Mouse (Mus musculus): ENCODE measurements around the gene Gm28048. TPM values are rescaled to one million over a fixed set of nuclear protein-coding genes. Genes with fewer than 3 reads are reported as not detected.

Gm28048 gene
- total RNA-seq, 2 experiments from 2014 or later: 9.5 to 14.7 TPM

DNA sequence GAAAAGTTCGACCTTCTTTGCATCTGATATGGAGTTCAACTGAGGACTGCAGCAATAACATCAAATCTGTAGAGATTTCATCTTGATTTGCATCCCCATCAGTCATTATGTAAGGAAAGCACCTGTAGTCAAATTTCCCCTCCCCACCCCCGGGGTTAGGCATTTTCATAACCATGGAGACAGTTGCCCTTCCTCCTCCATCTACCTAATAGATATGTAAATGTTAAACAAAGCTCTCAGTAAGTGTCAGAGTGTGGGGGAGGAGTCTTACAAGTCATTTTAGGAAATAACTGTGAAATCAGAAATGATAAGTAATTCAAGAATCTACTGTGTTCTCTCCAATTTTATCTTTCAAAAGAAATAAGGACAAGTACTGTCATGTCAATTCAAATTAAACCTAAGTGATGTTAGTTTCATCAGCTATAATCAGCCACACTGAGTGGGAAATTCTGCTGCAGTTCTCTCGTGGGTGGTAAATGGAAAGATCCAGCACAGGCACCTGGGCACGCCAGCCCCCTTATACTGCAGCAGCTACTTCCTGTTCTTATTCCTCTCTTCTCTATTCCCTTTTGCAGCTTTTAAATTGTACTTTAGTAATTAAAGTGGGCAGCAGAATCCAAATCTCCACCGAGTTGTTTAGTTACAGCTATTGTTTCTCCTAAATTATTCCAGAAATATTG lies 45.3 kb downstream of the Gm28048 start:
- intact Hi-C loops (cut with DNase I): loop anchor here (5.0 kb wide), 1 partner anchor 79 kb away; no protein-coding TSS in a partner anchor
- DNase-seq (ENCODE audit: extremely low spot score in 1 of 2, low spot score in 2 of 2): peak; percentile 15 to 48
- Histone ChIP-seq H3K27ac (no peak overlapping the region), H3K4me3 (no peak overlapping the region)
- TF ChIP-seq CTCF (IDR thresholded peaks at IDR 0.05): no peak

DNA sequence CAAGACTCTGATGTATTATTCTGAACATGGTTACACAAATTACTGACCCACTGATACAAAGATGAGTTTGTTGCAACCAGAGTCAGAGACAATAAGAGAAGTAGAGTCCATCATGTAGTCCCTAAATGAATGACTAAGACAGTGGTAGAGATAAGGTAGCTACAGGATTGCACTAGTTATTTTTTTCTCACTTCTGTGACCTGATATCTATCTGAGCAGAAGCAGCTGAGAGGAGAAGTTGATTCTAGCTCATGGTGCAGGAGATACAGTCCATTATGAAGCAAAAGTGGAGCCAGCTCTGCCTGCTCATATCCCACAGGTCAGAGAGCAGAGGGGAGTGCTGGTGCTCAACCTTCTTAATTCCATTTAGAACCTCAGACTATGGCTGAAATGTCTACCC lies 49.7 kb downstream of the Gm28048 start:
- no peak overlapping the region for H3K4me3 ChIP-seq
- intact Hi-C loops (cut with DNase I): no loop called here
- H3K27ac ChIP-seq: no peak overlapping the region
- no peak for TF ChIP-seq CTCF (IDR thresholded peaks at IDR 0.05)
- no peak for DNase-seq (ENCODE audit: extremely low spot score in 1 of 2, low spot score in 2 of 2)

- no peak overlapping the region for H3K4me3 ChIP-seq
- no peak for DNase-seq (ENCODE audit: extremely low spot score in 1 of 2, low spot score in 2 of 2)
- intact Hi-C loops (cut with DNase I): no loop called here
- no peak overlapping the region for H3K27ac ChIP-seq
- no peak for TF ChIP-seq CTCF (IDR thresholded peaks at IDR 0.05)
These were observed 50.5 kb downstream of the Gm28048 start for GRCm38 (mm10) chr11:22931320-22931905.

GRCm38 (mm10) chr11:22930129-22930528 lies 51.8 kb downstream of the Gm28048 start:
- Histone ChIP-seq H3K4me3 (no peak overlapping the region), H3K27ac (no peak overlapping the region)
- DNase-seq (ENCODE audit: extremely low spot score in 1 of 2, low spot score in 2 of 2): no peak
- no peak for TF ChIP-seq CTCF (IDR thresholded peaks at IDR 0.05)
- intact Hi-C loops (cut with DNase I): no loop called here

- H3K4me3 ChIP-seq: no peak overlapping the region
- no peak for TF ChIP-seq CTCF (IDR thresholded peaks at IDR 0.05)
- no peak overlapping the region for H3K27ac ChIP-seq
- intact Hi-C loops (cut with DNase I): no loop called here
- DNase-seq (ENCODE audit: extremely low spot score in 1 of 2, low spot score in 2 of 2): no peak
These were observed 53.2 kb downstream of the Gm28048 start for GRCm38 (mm10) chr11:22928586-22929169.

DNA sequence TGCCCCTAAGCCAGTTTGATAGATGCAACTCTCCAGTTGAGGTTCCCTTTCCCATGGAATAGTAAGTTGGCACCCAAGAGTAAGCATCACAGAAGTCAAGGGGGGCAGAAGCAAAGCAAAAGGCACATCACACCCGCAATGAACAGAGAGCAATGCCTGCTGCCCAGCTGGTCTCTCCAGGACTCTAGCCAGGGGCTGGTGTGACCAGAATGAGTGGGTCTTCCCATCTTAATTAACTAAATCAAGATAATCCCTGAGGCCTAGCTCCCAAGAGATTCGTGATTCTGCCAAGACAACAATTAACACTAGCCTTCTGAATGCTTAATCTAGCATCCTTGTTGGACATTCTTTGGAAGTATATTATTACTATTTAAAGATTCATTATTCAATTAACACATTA lies 58.3 kb downstream of the Gm28048 start:
- no peak for TF ChIP-seq CTCF (IDR thresholded peaks at IDR 0.05)
- H3K27ac ChIP-seq: no peak overlapping the region
- no peak for DNase-seq (ENCODE audit: extremely low spot score in 1 of 2, low spot score in 2 of 2)
- H3K4me3 ChIP-seq: no peak overlapping the region
- intact Hi-C loops (cut with DNase I): no loop called here

GRCm38 (mm10) chr11:22922546-22922945 lies 59.3 kb downstream of the Gm28048 start:
- Histone ChIP-seq H3K4me3 (no peak overlapping the region), H3K27ac (no peak overlapping the region)
- no peak for TF ChIP-seq CTCF (IDR thresholded peaks at IDR 0.05)
- no peak for DNase-seq (ENCODE audit: extremely low spot score in 1 of 2, low spot score in 2 of 2)
- intact Hi-C loops (cut with DNase I): no loop called here

DNA sequence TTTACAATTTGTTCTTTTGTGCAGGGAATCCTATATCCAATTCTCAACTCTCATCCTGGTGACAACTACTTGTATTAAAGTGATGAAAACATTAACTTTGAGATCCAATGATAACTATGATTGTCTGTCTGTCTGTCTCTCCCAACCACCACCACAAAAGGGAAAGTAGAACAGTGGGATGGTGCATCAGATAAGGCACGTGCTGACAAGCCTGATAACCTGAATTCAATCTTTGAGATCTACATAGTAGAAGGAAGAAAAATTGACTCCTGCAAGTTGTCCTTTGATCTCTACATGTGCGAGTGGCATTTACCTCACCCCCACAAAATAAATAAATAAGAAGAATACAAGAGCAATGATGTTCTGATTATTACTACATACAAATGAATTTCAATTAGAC lies 62.6 kb downstream of the Gm28048 start:
- H3K4me3 ChIP-seq: no peak overlapping the region
- intact Hi-C loops (cut with DNase I): no loop called here

DNA sequence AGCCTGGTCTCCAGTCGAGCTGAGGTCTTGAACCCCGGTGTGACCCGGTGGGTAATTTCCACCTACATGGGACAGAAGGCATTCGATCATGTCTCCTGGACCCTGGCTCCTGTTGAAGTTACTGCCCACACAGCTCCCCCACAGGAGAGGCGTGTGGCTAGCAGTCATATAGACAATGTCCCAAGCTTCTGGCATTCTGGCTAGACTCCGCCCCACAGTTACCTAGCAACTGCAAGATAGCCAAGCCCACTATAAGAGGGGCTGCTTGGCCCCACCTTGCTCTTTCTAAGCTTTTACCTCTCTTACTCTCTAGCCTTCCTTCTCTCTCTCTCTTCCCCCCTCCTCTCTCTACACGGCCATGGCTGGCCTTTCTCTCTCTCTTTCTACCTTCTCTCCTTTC lies 64.1 kb downstream of the Gm28048 start:
- Histone ChIP-seq H3K27ac (no peak overlapping the region), H3K4me3 (no peak overlapping the region)
- no peak for DNase-seq (ENCODE audit: extremely low spot score in 1 of 2, low spot score in 2 of 2)
- no peak for TF ChIP-seq CTCF (IDR thresholded peaks at IDR 0.05)
- intact Hi-C loops (cut with DNase I): no loop called here

More for the DNA sequence above, 62.6 kb downstream of the Gm28048 start:
- no peak overlapping the region for H3K27ac ChIP-seq
- no peak for TF ChIP-seq CTCF (IDR thresholded peaks at IDR 0.05)
- DNase-seq (ENCODE audit: extremely low spot score in 1 of 2, low spot score in 2 of 2): no peak

GRCm38 (mm10) chr11:22913744-22914143 lies 68.1 kb downstream of the Gm28048 start:
- no peak for DNase-seq (ENCODE audit: extremely low spot score in 1 of 2, low spot score in 2 of 2)
- Histone ChIP-seq H3K27ac (no peak overlapping the region), H3K4me3 (no peak overlapping the region)
- intact Hi-C loops (cut with DNase I): no loop called here
- no peak for TF ChIP-seq CTCF (IDR thresholded peaks at IDR 0.05)

GRCm38 (mm10) chr11:22911831-22912230 lies 70.1 kb downstream of the Gm28048 start:
- TF ChIP-seq CTCF (IDR thresholded peaks at IDR 0.05): no peak
- DNase-seq (ENCODE audit: extremely low spot score in 1 of 2, low spot score in 2 of 2): no peak
- intact Hi-C loops (cut with DNase I): no loop called here
- Histone ChIP-seq H3K4me3 (no peak overlapping the region), H3K27ac (no peak overlapping the region)

DNA sequence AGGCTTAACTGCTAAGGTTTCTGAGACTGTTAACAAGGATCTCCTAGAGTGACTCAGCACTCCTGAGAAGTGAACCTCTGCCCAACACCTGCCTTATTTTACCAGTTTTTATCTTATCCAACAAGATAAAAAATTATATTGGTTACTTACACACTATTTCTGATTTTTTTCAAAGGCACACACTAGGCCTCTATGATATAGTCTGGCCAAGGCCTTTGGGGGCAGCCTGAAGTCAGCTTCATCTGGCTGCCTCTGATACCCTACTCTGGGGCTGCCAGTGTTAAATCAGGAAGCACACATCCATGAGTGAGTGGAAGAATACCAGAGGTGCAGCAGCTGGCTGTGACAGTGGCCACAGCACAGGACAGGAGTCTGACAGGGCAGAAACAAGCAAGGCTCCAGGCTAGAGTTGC lies 75.4 kb downstream of the Gm28048 start:
- H3K4me3 ChIP-seq: no peak overlapping the region
- intact Hi-C loops (cut with DNase I): no loop called here
- H3K27ac ChIP-seq: no peak overlapping the region
- no peak for TF ChIP-seq CTCF (IDR thresholded peaks at IDR 0.05)
- no peak for DNase-seq (ENCODE audit: extremely low spot score in 1 of 2, low spot score in 2 of 2)
